Mouse (Mus musculus): ENCODE data around the gene Crybg2.

Gene Crybg2

DNA sequence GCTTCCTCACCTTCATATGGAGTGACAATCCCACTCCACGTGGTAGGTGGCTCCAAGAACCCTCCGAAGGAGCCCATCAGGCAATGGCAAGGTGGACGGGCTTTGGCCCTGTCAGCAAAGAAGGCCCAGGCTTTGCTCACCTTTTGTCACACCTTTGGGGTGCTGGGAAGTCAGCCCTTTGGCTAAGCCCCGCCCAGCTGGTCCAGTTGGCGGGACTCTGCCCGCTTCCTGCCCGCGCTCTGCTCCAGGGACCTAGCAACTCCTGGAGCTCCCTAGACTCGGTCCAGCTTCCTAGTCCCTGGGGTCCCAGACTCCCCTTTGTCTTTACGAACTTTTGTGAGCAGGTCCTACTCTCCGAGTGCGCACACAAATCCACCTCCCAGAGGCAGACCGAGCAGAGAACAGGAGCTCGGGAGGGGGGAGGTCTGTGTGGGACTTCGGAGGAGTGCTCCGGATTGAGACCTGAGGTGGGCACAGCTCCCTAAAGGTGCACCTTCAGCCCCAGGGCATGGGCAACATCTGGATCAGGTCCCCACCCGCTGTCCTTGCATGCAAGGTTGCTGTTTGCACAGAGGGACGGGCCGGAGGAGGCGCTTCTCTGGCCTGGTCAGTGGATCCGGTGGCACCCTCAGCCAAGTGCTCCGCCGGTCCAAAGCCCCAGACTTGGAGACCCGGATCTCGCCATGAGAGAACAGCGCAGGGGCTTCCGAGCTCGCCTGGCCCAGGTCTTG lies at the start of gene Crybg2:
Gene Crybg2 (plus strand): TSS at position 681 of the 731 bp plus-strand sequence.
- DNase-seq (ENCODE audit: low spot score) = no peak

DNA sequence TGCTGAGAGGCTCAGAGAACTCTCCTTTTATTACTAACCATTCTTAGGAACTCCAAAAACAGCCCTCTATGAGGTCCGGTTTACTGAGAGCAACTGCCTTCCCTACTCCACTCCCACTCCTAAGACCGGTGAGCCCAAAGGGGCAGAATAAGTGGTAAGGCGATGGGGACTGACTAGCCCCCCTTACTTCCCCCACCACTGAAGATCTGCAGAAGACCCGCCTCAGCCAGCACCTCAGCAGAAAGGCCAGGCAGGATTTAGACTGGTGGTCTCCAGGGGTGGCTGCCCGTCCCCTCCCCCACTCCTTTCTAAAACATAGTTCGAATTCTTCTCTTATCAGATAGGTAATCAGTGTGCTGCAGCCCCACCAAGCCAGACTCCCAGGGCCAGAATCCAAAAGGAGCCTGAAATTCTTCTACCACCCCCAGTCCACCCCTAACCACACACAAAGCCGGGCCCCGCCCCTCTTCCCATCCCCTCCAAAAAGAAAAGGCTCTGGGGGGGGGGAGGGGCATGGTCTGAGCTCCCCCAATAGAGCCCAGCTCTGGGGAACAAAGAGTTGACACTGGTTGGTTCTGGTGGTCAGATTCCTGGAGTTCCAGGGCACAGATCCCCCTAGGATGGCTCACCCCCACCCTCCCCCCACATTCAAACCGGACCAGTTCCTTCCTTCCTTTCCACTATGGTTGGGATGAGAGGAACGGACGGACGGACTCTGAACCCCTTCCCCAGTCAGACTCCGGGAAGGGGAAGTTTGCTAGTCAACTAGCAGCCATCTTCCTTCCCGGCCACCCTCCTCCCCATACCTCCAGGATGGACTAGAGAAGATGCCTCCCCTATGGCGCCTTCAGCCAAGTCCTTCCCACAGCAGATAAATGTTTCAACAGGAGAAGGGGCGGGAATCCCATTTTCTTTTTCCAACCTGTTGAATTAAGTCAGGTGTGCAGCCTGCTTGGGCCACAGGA lies 48.9 kb upstream of the Crybg2 start:
- no peak for DNase-seq (ENCODE audit: low spot score)

DNA sequence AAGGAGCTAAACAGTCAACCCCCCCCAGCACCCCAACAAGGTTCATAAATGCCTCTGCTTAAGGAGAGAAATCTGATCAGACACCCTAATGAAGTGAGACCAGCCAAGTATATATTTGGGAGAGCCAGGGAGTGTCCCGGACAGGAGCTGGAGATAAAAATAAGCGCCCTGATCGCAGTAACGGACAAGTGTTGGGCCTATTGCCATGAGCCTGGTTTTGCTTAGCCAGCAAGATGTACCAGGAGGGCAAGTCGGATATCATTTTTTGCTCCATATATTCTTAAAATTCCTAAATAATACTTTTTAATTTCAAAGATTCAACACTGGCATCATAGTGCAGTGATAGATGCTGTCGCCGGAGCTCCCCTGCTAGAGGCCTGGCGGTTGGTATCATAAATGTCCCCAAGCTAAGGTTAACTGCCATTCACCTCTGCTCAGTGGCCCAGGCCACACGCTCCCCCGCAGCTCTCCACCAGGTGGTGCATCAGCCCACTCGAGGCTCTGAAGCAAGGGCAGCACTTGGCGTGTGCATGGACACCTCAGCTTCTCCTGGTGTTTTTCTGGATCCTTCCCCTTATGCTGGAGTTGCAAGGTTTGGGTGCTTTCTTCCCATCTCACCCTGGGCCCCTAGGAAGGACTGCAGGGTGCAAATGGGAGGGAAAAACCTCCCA lies 47.6 kb upstream of the Crybg2 start:
- DNase-seq (ENCODE audit: low spot score) = no peak

DNA sequence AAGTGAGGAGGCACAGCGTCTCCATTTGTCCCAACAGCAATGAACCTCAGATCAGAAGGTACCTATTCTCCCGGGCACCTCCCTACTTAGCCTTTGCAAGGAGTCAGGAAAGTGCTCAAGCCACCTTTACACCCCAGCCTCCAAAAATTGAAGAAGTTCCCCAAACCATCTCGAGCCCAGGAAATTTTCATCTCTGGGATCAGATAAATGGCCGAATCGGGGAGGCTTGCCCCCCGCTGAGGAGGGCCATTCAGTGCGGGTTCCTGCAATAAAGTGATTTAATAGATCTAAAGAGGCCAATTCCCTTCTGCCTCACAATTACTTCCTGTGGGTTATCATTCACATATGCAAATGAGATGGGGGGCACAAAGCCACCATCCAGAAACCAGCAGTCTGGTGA lies 44.4 kb upstream of the Crybg2 start:
- DNase-seq (ENCODE audit: low spot score) = no peak

DNA sequence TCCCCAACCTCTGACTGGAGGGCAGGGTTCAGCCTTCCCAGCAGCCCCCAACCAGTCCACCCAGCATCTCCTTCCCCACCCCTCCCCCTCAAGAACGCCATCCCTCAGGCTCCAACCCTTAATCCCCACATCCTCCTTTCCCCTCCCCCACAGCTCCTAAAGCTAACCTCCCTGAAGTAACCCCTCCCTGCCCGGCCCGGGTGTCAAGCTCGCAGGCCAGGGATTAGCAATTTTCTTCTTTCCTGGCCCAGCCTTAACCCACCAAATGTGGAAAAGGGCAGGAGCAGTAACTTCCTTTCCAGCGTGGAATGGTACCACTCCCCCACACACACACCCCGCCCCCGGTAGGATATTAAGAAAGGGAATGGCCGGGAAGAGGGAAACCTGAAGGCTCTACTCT lies 43.8 kb upstream of the Crybg2 start:
- DNase-seq (ENCODE audit: low spot score) = no peak

DNA sequence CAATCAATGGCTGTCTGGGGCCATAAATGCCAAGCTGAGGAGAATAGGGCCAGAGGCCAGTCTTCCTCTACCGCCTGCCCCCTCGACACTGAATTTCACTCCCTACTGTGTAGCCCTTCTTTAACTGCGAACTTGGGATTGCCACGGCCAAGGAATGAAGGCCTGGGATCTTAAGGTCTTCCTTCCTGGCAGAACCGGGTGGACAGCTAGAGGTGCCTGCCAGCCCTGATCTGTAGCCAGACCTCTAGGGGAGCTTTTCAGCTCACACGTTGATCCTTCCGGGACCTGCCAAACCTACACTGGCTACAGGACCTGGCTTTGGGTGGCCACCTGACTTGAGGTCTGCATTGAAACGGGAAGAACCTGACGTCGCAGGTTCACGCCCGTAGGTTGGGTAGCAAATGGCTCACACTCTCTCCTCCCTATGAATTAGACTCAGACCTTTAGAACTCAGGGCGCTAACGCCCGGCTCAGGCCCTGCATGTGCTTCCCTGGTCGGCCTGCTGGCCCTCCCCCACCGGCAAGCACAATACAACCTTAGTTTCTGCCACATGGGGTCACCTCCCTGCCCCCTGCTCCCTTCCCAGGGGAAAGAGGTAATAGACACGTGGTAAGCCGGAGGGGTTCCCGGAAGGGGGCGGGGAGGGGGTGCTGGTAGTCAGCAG lies 43.3 kb upstream of the Crybg2 start:
- no peak for DNase-seq (ENCODE audit: low spot score)

DNA sequence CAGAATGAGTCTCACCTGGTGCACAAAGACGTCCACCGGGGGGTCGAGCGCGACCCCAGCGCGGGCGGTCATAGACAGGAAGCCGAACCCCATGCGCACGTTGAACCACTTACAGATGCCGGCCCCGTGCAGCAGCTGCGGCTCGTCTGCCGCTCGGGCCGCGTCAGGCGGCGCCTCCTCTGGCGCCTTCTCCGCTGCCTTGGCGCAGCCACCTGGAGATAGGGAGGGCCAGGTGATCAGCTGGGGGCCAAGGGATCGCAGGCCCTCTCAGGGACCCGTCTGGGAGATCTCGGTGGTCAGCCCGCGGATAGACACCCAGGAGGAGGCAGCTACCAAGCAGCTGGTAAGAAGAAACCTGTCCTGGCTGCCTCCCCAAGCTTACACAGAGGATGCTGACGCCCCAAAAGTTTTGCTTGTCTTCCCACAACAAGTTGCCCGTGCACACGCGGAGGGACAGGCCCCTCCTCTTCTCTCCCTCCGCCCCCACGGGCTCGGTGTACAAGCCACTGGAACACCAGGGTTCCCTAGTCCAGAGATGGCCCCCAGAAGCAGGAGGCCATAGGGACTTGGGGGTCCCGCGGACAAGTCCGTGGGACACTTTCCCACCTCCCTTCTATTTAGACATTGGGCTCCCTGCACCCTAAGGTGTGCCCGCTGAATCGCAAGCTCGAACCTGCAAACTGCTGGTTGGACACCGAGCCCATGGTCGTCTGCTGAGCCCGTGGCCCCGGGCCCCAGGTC lies 42.4 kb upstream of the Crybg2 start:
- no peak for DNase-seq (ENCODE audit: low spot score)

DNA sequence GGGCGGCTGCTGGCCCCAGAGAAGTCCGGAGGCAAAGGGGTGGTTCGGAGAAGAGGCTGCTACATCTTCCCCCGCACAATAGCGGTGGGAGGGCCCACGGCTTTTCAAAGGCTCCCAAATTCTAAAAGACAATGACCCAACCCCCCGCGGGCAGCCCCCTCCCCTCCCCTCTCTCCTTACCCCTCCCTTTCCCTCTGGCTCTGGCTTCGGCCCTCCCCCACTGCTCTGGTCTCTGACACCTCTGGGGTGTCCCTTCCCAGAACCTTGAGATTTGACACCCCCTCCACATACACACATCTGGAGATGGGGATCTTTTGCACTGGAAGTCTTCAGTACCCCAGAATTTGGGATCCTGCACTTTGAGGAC lies 41.9 kb upstream of the Crybg2 start, which contains the start of gene Lin28a:
Gene Lin28a (minus strand): TSS at position 63 of the 367 bp plus-strand sequence.
- DNase-seq (ENCODE audit: low spot score) = no peak

DNA sequence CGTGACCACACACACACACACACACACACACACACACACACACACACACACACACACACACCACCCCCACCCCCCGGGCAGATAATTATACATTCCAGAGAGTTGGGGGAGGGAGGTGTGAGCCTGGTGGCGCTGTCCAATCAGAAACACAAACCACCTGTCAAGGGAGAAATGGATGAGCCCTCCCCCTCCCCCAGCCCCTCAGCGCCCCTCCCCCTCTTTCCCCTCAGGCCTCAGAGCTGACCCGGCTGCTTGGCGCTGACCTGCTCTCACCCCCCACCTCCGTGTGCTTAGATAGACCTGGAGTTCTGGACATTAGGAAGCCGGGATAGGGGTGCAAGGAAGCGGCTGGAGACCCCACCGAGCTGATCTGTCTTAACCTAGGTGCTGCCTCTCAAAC lies 41.4 kb upstream of the Crybg2 start:
- DNase-seq (ENCODE audit: low spot score) = no peak

DNA sequence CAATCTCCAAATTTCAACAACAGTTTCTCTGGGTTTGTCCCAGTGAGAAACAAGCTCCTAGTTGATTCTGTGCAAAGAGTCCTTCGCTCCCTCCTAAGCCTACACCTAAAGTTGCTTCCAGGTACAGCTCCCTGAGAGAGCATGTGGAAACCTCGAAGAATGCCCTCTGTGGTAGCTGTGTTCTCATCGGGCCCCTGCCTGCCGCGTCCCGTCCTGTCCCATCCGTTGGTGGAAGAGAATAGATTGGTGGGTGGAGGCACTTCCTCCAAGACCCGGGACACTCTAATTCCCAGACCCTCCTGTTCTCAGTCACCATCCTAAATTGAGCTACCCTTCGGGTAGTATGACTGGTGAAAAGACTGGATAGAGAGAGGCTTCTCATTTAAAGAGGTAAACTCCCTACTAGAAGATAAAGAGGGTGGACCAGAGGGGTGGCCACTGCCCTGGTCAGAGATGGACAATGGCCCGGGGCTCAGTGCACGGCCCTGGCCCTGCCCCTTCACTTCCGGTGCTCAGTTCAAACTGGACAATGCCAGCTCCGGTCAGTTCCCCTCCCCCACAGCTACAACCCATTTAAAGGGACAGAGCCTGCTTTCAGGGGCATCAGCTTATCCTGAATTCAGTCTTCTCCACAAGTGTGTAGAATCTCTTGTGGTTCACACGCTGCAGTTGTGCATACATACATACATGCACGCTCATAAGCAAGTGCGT lies 40.8 kb upstream of the Crybg2 start:
- DNase-seq (ENCODE audit: low spot score) = no peak

DNA sequence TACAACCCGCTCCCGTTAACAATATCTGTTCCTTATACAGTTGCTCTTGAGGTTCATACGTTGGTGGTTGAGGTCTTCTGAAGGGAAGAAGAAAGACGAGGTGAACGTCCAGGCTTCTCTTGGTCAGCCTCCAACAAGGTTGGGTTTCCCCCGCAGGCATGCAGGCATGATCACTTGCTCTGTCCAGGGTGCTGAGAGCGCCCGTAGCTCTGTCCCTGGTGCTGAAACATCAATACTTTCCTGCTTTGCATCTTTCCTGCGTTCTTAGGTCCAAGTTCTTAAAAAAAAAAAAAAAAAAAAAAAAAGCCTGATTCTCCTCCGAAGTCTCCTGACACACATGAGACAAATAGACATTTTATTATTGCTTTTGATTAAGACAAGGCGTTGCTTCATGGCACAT lies 40.0 kb upstream of the Crybg2 start:
- DNase-seq (ENCODE audit: low spot score) = peak; percentile 87

DNA sequence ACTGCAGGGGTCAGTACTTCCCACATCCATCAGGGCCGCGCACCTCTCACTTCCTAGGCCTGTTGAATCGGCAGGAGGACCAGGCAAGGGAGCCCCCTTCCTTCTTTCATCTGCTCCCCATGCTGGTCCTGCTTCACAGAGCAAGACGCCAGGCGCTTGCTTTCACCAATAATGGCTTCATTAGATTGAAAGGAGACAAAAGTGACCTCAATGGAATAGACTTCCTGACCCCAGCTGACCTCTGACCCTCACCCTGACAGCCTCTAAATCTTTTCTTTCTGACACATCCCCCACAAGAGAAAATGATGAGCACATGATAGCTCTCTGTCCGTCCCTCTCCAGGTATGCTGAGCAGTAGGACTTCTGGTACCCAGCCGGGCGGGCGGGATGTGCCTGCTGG lies 34.8 kb upstream of the Crybg2 start:
- DNase-seq (ENCODE audit: low spot score) = no peak

DNA sequence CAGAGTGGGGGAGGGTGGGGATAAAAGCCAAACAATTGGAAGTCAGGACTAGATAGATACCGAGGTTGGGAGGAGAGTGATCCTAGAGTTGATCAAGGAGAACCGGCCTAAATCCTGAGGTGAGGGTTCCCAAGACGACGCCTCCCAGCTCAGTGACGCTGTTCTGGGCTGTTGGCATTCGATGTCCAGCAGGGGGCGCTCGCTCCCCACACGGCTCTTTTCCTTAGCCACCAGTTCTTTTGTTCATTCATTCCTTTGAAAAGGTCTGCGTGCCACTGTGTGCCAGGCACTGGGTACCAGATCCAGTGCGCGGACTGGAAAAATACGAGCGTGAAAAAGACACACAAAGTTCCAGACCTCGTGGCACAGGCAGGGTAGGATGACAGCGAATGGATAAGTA lies 24.7 kb upstream of the Crybg2 start:
- DNase-seq (ENCODE audit: low spot score) = peak; percentile 42

DNA sequence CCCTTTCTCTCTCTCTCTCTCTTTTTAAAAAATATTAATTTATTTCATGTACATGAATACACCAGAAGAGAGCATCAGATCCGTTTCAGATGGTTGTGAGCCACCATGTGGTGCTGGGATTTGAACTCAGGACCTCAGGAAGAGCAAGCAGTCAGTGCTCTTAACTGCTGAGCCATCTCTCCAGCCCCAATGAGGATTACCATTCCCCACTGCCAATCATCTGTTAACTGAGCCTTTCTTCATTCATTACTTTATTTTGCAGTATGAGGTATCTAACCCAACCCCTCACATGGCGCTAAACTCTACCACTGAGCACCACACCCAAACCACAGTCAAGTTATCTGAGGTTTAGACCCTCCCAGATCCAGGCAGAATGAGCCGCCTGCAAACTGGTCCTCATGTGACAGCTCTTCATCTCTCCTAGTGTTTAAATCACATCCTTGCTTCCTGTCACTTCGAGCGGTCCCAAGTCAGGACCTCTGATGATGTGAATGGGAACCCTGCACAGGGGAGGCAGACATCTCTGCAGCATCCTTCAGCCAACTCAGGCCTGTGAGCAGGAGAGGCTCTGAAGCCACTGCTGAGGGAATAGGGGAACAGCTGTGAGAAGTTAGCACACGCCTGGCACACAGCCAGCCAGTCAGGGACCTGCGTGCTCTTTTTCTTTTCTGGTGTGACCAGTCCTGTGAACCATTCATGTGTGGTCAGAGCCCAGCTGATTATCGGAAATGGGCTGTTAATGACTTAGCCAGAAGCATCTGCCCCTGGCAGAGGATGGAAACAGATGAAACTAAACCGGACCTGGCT lies 19.1 kb upstream of the Crybg2 start:
- DNase-seq (ENCODE audit: low spot score) = no peak

DNA sequence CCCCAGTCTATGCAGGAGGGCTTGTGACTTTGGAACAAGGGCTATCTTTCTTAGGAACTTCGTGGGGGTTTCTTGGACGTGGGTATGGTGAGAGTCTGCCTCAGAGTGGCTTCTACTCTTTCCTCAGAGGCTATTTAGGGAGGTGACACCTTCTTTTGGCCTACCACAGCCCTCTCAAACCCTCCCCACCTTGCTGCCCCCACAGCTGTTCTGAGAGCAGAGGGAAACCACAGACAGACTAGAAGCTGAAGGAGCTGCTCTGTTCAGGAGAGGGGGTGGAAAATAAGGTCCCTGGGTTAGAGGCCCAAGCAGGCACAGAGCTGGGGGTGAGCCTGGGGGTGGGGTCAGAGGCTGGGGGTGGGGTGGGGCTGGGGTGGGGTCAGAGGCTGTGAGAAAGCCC lies 17.6 kb upstream of the Crybg2 start:
- DNase-seq (ENCODE audit: low spot score) = no peak

DNA sequence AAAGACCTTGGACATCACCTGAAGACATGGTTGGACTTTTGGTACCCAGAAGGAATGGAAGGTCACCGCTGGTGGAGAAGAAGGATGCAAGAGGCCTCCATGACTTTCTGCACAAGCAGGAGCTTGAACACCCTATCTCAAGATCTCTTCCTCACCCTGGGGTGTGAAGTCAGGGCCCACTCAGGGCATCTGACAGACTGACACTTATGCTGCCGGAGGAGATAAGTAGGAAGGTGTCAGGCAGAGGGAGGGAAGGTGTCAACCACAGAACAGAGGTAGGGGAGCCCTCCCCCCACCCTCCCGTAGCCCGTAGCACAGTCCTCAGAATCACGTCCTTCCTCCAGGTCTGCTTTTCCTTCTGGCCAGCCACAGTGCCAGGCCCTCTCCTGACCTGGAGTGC lies 13.0 kb upstream of the Crybg2 start:
- no peak for DNase-seq (ENCODE audit: low spot score)

DNA sequence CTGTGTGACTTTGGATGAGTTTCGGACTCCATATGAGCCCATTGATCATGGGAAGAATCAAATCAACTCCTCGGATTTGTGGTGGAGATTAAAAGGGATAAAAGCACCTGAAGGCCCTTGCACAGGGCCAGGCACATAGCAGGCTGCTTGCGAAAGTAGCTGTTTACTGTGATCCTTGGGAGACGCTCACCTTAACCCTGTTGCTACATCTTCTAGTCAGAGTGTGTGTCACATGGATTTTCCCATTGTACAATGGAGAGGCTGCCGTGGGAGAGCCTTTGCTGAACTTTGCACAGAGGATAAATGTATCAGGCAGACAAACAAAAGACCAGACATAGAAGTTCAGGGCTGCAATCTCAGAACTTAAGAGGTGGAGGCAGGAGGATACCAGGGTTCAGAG lies 8.7 kb upstream of the Crybg2 start:
- DNase-seq (ENCODE audit: low spot score) = no peak

DNA sequence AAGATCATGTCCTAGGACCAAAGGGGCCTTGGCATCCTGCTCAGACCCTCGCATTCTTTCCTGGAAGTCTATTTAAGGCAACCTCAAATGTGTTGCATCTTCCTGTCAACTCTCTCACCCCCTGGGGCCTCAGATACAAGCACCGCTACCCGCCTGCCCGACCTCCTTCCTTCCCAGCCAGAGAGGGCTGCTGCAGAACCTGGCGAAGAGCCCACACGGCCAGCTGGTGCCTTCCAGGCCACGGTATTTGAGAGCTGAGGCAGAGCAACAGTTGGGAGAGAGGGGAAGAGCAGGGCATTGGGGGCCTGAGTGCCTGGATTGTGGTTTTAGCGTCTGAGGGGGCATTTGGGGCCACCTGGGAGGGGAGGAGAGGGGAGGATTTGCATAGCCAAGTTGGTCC lies 8.1 kb upstream of the Crybg2 start:
- no peak for DNase-seq (ENCODE audit: low spot score)

DNA sequence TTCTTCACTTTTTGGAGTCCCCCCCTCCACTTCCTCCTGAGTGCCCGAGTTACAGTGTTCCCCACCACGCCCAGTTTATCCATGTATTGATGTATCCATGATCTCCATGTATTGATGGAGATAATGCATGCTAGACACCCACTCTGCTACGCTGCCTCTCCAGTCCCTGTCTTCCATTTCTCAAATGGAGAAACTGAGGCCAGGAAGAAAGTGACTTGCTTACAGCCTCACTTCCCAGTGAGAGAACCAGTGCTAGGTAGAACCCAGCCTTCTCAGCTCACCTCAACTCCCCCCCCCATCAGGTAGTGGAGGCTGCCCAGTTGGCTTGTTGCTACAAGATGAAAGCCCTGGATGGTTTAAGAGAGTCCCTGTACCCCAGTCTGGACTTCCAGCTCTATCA lies 7.1 kb upstream of the Crybg2 start, which contains the start of gene Zfp683:
Gene Zfp683 (plus strand): TSS at position 301 of the 400 bp plus-strand sequence.
- DNase-seq (ENCODE audit: low spot score) = no peak

DNA sequence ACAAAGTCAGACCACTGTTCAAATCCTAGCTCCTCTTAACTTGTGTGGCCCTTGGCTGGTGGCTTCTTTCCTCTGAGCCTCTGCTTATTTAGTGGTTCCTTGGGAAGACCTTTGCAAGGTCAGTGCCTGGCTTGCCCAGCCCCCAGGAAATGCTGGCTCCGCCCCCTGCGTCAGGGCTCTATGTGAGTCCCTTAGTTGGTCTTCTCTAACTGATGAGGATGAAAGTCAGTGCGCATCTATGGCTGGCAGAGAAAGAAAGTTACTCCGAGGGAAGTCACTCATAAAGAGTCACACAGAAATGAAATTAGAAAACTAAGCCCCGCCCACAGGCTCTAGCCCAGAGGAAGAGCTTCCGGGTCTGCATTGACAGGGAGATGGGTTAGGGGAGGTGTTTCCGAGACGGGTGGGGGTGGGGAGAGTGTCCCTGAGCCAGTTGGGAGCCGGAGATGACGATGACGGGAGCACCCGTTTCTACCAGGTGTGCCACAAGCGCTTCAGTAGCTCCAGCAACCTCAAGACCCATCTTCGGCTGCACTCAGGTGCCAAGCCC lies 2.4 kb upstream of the Crybg2 start:
- DNase-seq (ENCODE audit: low spot score) = no peak

All from ovary, postnatal 10 days (tissue).